Mouse (Mus musculus): ENCODE measurements at regions not wholly inside any gene's neighbourhood (a gene's known extent, or its start where the extent isn't known, plus 50 kb on each side); places are given as distances from the start of the nearest gene placed in this dataset.
"Not testable (repeated sequence)": the region's sequence is repeated elsewhere in the genome, so short reads cannot be mapped to it uniquely, and the experiment has no call there.

DNA sequence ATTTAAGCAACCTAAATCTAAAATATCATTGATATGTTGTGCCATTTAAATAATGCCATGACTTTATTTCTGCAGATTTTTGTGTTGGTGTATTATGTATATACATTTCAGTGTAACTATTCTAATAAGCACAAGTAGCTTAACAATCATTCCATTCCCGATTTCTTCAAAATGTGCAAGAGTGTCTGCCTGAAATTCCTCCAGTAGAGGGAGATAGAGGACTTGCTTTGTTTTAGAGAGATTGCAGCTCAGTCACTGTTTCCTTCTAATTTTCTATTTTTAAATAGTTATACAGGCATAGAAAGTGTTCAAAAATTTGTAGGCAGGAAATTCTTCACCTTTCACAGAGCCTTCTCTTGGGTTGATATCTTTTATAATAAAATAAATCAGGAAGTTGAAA lies 498.0 kb upstream of the Tacstd2 start:
- not testable (repeated sequence) for H3K27me3 ChIP-seq (ENCODE audit: insufficient read depth, low read length); H3K4me3 ChIP-seq (ENCODE audit: low read length); H3K4me2 ChIP-seq (ENCODE audit: low read depth, low read length); H3K36me3 ChIP-seq (ENCODE audit: insufficient read depth, low read length); H3K4me1 ChIP-seq (ENCODE audit: insufficient read depth, low read length); ATAC-seq; H3K9ac ChIP-seq (replicated peaks; ENCODE audit: low read length); DNase-seq (ENCODE audit: low spot score); H3K27ac ChIP-seq; H3K9me3 ChIP-seq (ENCODE audit: low read length)
- TF ChIP-seq CTCF (IDR thresholded peaks at IDR 0.05; ENCODE audit: low read depth), result peak; percentile 54
- 16% methylated on average over 1 of the region's 1 CpGs for WGBS

- H3K9me3 ChIP-seq (ENCODE audit: low read length), result no peaks in the 10 kb centered on the region
- no peak overlapping the region for H3K4me2 ChIP-seq (ENCODE audit: low read depth, low read length)
- 50% methylated on average over 13 of the region's 13 CpGs for WGBS
- DNase-seq (ENCODE audit: low spot score) (peak; percentile 3), ATAC-seq (no peak)
- no peak overlapping the region for H3K9ac ChIP-seq (replicated peaks; ENCODE audit: low read length)
- H3K4me3 ChIP-seq (ENCODE audit: low read length), result no peak overlapping the region
- TF ChIP-seq CTCF (IDR thresholded peaks at IDR 0.05; ENCODE audit: low read depth), result peak; percentile 29
- H3K27me3 ChIP-seq (ENCODE audit: insufficient read depth, low read length), result no peaks in the 10 kb centered on the region
- H3K4me1 ChIP-seq (ENCODE audit: insufficient read depth, low read length), result no peaks in the 10 kb centered on the region
- no peaks in the 10 kb centered on the region for H3K36me3 ChIP-seq (ENCODE audit: insufficient read depth, low read length)
- no peak overlapping the region for H3K27ac ChIP-seq
Observed at GRCm38 (mm10) chr6:68030740-68031139, 495.1 kb upstream of the Tacstd2 start.

All from hindbrain, postnatal 0 days (tissue).